Mouse (Mus musculus): Measurements from ENCODE around the gene Serinc3. TPM values are rescaled to one million over a fixed set of nuclear protein-coding genes. Genes with fewer than 3 reads are reported as not detected.

Gene Serinc3
- total and polyA plus RNA-seq, 2 experiments from 2014 or later, result 61.3 to 181 TPM

DNA sequence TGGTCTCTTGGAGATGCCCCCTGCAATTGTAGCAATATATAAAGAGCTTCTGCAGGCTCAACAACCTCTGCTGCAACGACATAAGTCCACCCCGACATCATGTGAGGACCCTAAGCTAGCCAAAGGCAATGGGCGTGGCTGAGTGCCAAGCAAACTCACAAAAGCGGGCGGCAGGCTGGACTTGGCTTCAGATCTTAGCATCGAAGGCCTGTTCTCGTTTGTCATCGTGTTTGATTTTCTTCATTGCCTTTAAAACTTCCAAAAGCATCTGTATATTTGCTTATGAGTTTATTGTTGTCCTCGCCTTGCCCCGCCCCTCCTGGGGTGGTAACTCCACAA is 60.9 kb downstream of the Serinc3 start:
- Histone ChIP-seq H3K9ac (replicated peaks; ENCODE audit: low read depth, low read length) (no peak overlapping the region), H3K27ac (ENCODE audit: low read depth) (no peak overlapping the region), H3K4me1 (ENCODE audit: control insufficient read depth, insufficient read depth) (no peaks in the 10 kb centered on the region; the same call in 1 of the 2 replicates), H3K9me3 (replicated peaks; ENCODE audit: control insufficient read depth, low read length) (no peaks in the 10 kb centered on the region), H3K4me2 (ENCODE audit: low read depth, low read length) (no peak overlapping the region), H3K27me3 (ENCODE audit: control insufficient read depth, insufficient read depth, low read length) (no peaks in the 10 kb centered on the region), H3K4me3 (ENCODE audit: low read depth, low read length) (no peak overlapping the region), H3K36me3 (replicated peaks; ENCODE audit: control insufficient read depth, insufficient read depth, low read length) (no peaks in the 10 kb centered on the region)
- WGBS, result 72% methylated on average over 10 of the region's 10 CpGs
- ATAC-seq (ENCODE audit: insufficient read depth, low read depth) (no peak), DNase-seq (ENCODE audit: low spot score) (no peak)
- no peak for TF ChIP-seq EP300 (IDR thresholded peaks at IDR 0.05; ENCODE audit: low read depth)
- TF ChIP-seq CTCF (IDR thresholded peaks at IDR 0.05; ENCODE audit: low read depth), result no peak

DNA sequence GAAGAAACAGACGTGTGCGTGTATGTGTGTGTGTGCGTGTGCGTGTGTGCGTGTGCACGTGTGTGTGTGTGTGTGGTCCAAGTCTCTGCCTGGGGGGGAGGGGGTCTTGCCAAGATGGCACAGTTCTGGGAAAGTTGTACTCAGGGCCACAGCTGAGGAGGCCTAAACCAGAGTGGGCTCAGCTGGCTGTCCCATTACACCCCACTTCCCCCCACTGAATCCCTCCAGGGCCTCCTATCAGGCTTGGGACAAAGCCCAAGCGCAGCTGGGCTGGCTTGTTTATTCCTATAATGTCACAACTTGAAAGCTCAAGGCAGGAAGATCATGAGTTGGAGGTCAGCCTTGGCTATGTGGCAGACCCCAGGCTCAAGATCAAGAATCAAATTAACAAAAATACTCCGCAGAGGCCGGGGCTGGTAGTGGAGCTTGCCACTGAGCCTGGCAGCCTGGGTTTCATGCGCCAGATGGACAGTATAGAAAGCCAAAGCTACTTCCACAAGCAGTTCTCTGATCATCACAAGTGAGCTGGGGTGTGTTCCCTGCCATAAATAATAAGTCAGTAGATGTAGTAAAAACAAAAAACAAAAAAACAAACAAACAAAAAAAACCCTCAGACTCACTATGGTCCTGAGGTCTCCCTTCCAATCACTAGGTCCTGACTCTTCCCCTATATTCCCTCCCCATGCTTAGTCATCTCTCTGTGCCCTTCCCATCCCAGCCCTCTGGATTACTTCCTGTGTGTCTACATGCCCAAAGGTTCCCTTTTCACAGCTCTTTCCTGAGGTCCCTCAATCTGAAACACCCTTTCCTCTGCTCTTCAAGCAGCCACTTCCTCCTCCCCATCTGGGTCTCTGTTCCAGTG is 61.5 kb downstream of the Serinc3 start:
- ATAC-seq (ENCODE audit: insufficient read depth, low read depth) (no peak), DNase-seq (ENCODE audit: low spot score) (no peak)
- no peak overlapping the region for H3K9ac ChIP-seq (replicated peaks; ENCODE audit: low read depth, low read length)
- H3K27ac ChIP-seq (ENCODE audit: low read depth), result no peak overlapping the region
- 91% methylated on average over 10 of the region's 10 CpGs for WGBS
- TF ChIP-seq CTCF (IDR thresholded peaks at IDR 0.05; ENCODE audit: low read depth) (no peak), EP300 (IDR thresholded peaks at IDR 0.05; ENCODE audit: low read depth) (no peak)
- no peaks in the 10 kb centered on the region for H3K36me3 ChIP-seq (replicated peaks; ENCODE audit: control insufficient read depth, insufficient read depth, low read length)
- H3K4me2 ChIP-seq (ENCODE audit: low read depth, low read length), result no peak overlapping the region
- H3K27me3 ChIP-seq (ENCODE audit: control insufficient read depth, insufficient read depth, low read length), result no peaks in the 10 kb centered on the region
- H3K4me3 ChIP-seq (ENCODE audit: low read depth, low read length), result no peak overlapping the region
- H3K4me1 ChIP-seq (ENCODE audit: control insufficient read depth, insufficient read depth), result no peaks in the 10 kb centered on the region; the same call in 1 of the 2 replicates
- no peaks in the 10 kb centered on the region for H3K9me3 ChIP-seq (replicated peaks; ENCODE audit: control insufficient read depth, low read length)

DNA sequence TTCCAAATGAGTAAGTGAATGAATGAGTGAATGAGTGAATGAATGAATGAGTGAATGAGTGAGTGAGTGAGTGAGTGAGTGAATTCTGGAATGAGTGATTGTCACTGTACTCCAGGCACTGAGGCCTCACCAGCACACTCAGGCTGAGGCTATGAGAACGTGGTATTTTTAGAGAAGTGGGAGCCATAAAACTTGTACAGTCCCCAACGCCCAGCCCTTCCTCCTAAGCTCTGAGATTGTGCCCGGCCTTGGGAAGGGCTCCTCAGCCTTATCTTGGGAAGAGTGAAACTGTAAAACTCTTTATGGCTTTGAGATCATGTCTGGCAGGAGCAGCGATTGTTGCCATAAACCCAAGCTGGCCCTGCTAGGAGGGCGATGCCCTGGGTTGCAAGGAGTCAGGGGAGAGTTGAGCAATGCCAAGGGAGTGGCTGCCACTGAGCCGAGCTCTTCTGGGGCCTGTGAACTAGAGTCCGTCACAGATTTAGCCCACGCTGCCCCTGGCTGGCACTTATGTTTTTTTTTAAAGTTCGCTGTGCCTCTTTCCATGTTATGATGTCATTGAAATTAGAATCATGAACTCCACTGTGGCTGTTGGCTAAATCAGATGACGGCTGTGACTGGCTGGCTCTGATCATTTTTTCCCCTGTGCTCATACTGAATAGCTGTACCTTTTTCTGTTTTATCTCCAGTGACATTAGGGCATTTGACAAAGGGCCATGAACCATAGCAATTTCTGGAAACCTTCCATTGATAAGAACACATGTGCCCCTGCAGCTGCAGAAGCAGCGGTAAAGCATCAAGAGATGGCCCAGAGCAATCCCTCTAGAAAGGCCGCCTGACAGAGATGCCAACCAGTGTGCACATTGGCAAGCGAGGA is 64.6 kb downstream of the Serinc3 start:
- H3K4me2 ChIP-seq (ENCODE audit: low read depth, low read length), result no peak overlapping the region
- H3K4me1 ChIP-seq (ENCODE audit: control insufficient read depth, insufficient read depth), result no peaks in the 10 kb centered on the region; the same call in 1 of the 2 replicates
- WGBS, result 49% methylated on average over 13 of the region's 13 CpGs
- H3K4me3 ChIP-seq (ENCODE audit: low read depth, low read length), result no peak overlapping the region
- ATAC-seq (ENCODE audit: insufficient read depth, low read depth) (peak; percentile 53; the same call in 1 of the 2 replicates), DNase-seq (ENCODE audit: low spot score) (no peak)
- no peak for TF ChIP-seq CTCF (IDR thresholded peaks at IDR 0.05; ENCODE audit: low read depth)
- no peak for TF ChIP-seq EP300 (IDR thresholded peaks at IDR 0.05; ENCODE audit: low read depth)
- peak overlapping the region; percentile 48 for H3K27ac ChIP-seq (ENCODE audit: low read depth)
- H3K36me3 ChIP-seq (replicated peaks; ENCODE audit: control insufficient read depth, insufficient read depth, low read length), result no peaks in the 10 kb centered on the region
- 0 out of 2 replicates have a peak, but pooled peaks cover 1% of the 10 kb centered on the region for H3K27me3 ChIP-seq (ENCODE audit: control insufficient read depth, insufficient read depth, low read length)
- H3K9ac ChIP-seq (replicated peaks; ENCODE audit: low read depth, low read length), result no peak overlapping the region
- no peaks in the 10 kb centered on the region for H3K9me3 ChIP-seq (replicated peaks; ENCODE audit: control insufficient read depth, low read length)

DNA sequence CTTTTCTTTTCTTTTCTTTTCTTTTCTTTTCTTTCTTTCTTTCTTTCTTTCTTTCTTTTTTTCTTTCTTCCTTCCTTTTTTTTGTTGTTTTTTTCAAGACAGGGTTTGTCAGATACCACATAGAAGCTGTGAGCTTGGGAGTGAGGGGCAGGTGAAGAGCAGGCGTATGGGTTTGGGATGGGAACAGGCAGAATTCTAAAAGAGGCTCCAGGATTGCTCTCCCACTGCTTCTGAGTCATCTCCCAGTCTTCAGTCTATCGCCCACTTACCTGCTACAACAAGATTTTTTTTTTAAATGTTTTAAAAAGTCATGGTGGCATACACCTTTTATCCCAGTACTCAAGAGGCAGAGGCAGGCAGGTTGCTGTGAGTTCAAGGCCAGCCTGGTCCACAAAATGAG is 66.9 kb downstream of the Serinc3 start:
- no peak for TF ChIP-seq CTCF (IDR thresholded peaks at IDR 0.05; ENCODE audit: low read depth)
- no peak for TF ChIP-seq EP300 (IDR thresholded peaks at IDR 0.05; ENCODE audit: low read depth)
- Histone ChIP-seq H3K27ac (ENCODE audit: low read depth) (no peak overlapping the region), H3K9ac (replicated peaks; ENCODE audit: low read depth, low read length) (no peak overlapping the region), H3K27me3 (ENCODE audit: control insufficient read depth, insufficient read depth, low read length) (0 out of 2 replicates have a peak, but pooled peaks cover 11% of the 10 kb centered on the region), H3K4me1 (ENCODE audit: control insufficient read depth, insufficient read depth) (no peaks in the 10 kb centered on the region; the same call in 1 of the 2 replicates), H3K36me3 (replicated peaks; ENCODE audit: control insufficient read depth, insufficient read depth, low read length) (no peaks in the 10 kb centered on the region), H3K9me3 (replicated peaks; ENCODE audit: control insufficient read depth, low read length) (no peaks in the 10 kb centered on the region), H3K4me3 (ENCODE audit: low read depth, low read length) (no peak overlapping the region), H3K4me2 (ENCODE audit: low read depth, low read length) (no peak overlapping the region)
- ATAC-seq (ENCODE audit: insufficient read depth, low read depth), result no peak
- WGBS, result 72% methylated on average over 2 of the region's 2 CpGs
- no peak for DNase-seq (ENCODE audit: low spot score)

DNA sequence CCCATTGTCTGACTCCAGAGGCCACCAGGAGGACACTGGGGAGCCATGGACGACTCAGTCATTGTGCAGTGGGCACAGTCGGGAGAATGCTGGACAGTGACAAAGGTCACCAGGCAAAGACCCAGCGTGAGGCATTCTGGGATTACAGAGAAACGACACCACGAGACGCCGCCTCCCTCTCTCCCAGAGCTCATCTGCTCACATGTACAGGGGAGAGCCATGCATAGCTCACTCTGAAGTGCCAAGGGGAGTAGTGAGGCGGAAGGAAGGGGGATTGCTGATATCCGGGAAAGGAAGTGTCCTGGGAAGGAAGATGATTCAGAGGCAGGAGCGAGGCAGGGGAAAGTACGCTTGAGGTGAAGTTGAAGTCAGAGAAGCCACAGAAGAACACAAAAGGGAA is 69.7 kb downstream of the Serinc3 start:
- Histone ChIP-seq H3K4me3 (ENCODE audit: low read depth, low read length) (0 out of 2 replicates have a peak overlapping the region, but pooled peaks have one; percentile 7), H3K9ac (replicated peaks; ENCODE audit: low read depth, low read length) (no peak overlapping the region), H3K4me1 (ENCODE audit: control insufficient read depth, insufficient read depth) (no peaks in the 10 kb centered on the region; the same call in 1 of the 2 replicates), H3K4me2 (ENCODE audit: low read depth, low read length) (peak overlapping the region; percentile 38), H3K36me3 (replicated peaks; ENCODE audit: control insufficient read depth, insufficient read depth, low read length) (no peaks in the 10 kb centered on the region), H3K27me3 (ENCODE audit: control insufficient read depth, insufficient read depth, low read length) (0 out of 2 replicates have a peak, but pooled peaks cover 14% of the 10 kb centered on the region), H3K9me3 (replicated peaks; ENCODE audit: control insufficient read depth, low read length) (no peaks in the 10 kb centered on the region), H3K27ac (ENCODE audit: low read depth) (no peak overlapping the region)
- DNase-seq (ENCODE audit: low spot score) (no peak), ATAC-seq (ENCODE audit: insufficient read depth, low read depth) (no peak)
- TF ChIP-seq CTCF (IDR thresholded peaks at IDR 0.05; ENCODE audit: low read depth) (no peak), EP300 (IDR thresholded peaks at IDR 0.05; ENCODE audit: low read depth) (no peak)
- WGBS, result 50% methylated on average over 11 of the region's 11 CpGs
